Mouse (Mus musculus) spleen, adult 12 weeks (tissue): ENCODE measurements around the gene Gulp1.

Experiments used
- DNase-seq: peaks from one replicate; pipeline ENCODE4 v3.0.0; 2022; ENCODE audit warnings: low spot score

The Gulp1 gene

DNA sequence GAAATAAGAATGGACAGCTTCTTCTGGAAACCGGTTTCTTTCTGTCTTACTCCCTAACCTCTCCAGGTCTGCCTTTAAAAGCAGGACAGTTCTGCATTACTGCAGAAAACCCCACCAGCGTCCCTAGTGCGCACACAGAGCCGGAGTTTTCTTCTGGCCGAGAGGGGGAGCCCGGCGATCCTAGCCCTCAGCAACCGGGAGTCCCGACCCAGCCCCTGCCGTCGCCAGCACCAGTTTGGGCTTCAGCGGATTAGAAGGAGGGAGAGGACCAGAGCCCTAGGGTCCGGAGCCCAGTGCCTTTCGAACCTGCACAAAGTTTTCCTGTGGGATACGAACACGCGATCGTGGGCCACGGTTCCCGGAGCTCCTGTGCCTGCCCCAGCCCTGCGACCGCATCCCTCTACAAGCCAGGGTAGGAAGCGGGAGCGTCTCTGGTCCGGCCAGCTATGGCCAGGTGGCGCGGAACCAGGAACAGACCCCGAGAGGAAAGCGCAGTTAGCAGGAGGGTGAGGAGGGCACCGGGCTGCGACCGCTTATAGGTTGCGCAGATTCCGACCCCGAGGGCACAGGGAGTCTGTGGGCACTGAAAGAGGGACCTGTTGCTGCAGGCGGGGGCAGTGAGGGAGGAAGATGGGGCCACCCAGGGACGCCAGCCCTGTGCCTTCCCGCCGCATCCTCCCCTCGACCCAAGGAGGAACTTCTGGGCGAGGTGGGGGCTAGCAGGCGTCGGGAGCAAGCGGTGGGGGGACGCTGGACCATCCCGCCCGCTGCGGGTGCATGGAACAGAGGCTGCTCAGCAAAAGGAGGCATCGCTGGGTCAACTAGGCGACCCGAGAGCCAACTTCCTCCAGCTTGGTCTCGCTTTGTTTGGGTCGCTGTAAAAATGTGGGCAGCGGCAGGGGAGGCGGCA lies at the start of gene Gulp1:
TSS of gene Gulp1 (plus strand) at position 51 of the 910 bp plus-strand sequence.
- no peak for DNase-seq

DNA sequence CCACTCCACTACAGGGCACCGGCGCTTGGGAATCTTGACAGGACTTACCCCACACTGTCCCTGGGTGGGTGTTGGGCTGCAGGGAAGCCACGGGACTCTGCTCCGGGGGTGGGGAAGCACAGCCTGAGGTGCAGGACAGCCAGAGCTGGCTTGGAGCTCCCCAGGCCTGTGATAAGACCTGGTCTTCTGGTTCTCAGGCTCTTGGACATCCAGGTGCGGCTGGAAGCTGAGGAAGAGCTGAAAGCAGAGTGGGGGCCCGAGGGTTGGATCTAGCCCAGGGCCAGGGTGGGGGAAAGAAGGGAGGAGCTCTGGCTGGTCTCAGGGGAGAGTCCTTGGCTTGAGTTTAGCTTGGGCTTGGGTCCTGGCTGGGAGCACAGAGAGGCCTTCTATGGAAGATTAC lies 1.1 kb upstream of the Gulp1 start:
- no peak for DNase-seq

DNA sequence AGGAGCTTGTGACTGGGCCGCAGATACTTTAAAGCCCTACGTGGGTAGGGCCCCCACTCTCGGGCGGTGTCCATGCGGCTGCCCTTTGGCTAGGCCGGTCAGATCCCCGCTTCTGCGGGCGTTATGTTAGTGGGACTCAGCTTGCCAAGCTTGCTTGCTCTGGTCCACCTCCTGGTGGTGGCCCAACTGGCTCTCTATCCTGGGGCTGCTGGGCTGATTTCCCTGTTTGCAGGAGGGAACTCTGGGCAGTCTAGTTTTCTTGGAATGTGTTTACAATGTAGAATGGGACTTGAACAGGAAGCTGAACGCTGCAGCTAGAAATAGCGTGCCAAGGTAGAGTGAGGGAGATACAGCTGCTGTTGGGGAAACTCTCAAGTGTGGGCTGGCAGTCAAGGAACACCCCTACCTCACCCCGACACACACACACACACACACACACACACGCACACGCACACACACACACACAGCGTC lies 1.1 kb downstream of the Gulp1 start:
- DNase-seq = no peak

DNA sequence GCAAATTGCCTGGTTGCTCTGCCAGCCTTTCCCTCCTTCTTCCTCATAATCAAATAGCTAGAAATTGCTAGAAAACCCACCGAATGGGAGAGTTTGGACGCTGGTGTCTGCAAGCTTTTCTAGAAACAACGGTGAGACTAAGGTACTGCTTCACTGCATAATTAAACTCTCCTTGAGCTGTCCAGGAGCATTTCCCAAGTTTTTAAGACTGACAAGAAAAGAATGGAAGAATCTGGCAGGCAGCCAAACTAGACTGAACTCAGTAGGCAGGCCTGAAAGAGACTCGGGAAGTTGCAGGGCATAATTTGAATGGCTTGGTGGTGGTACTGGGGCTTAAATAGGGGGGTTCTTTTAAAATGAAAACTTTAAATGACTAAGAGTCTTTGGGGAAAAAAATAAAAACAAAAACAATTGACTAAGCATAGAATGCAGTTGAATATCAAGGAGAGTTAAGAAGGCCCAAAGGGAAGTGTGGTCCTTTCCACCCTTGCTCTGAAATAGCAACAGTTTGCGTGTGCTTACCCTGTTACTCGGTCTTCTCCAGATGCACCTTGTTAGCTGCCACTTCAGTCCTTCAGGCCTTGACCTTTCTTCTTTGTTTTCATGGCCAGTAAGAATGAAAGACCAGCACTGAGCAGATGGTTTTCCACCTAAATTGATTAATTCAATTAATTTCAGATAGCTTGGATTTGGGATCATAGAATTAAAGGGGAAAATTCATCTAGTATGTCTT lies 2.0 kb downstream of the Gulp1 start:
- no peak for DNase-seq

DNA sequence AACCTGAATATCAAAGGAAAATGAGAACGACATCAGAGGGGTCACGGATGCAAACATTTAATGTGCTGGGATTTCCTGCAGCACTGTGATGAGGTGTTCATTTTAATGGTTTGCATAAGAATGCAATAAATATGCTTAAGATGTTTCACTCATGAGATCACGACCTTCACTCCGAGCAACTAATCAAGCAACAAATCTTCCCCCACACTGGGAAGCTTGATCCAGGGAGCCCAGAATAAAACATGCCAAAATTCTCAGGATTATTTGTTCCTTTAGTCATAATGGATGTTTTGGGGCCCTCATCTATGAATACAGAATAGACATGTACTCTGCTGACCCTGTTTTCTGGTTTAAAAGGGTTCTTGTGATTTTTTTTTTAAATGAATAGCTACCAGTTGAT lies 16.1 kb downstream of the Gulp1 start:
- no peak for DNase-seq

DNA sequence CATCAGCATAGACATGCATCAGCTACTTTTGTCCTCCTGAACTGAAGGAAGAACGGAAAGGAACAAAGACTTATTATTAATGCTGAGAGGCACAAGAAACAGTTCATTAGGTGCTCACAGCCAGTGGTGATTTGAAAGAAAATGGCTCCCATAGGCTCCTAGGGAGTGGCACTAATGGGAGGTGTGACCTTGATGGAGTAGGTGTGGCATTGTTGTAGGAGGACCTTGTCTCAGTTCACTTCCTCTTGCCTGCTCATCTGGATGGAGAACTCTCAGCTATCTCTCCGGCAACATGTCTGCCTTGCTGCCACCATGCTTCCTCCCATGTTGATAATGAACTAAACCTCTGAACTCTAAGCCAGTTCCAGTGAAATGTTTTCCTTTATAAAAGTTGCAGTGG lies 17.0 kb downstream of the Gulp1 start:
- no peak for DNase-seq

DNA sequence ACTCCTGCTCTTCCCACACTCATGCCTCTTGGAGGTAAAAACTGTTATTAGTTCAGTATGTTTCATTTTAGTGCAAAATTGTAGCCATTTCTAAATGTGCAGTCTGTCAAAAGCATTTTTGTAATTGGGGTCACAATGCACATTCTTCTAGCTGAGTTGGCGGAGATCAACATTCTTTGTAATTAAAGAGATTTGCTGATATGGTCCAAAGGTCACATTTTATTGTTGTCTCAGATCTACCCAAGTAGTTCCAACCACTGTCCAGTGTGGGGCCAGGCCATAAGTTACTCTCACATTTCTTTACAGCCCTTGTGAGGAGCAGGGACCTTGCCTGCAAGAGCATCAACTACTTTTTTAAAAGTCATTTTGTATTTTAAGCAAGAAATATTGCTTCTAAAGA lies 24.7 kb downstream of the Gulp1 start:
- DNase-seq = no peak

DNA sequence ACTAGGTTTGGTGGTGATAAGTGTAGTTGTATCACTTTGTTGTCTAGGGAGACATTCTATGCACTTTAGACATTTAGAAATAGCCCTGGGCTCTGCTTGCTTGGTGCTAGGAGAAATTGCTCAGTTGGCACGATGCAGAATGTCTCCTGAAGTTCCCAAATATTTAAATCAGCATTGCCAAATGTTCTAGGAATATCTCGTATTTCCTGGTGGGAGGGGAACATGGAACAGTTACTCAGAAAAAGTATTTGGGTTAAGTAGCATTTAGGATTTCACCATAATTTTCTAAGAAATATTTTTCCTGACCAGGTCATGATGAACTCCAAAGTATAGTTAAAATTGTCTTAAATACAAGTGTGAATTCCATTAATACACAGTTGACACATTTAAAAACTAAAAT lies 25.3 kb downstream of the Gulp1 start:
- no peak for DNase-seq

DNA sequence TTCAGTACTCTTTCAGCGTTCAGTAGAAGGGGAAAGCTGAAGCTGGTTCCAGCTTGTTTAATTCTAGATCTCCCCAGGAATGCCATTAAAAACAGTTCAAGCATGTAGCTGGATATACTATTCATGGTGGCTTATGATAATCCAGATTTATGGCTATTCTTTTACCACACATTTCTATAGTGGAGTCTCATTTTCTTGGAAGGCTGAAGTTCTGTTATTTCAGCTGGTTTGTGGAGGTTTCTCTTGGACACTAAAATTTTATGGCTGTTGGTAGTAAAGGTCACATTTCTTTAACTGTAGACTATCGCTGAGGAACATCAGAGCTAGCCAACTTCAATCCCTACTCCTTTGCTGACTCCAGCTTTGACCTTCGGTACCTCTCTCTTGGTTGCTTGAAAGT lies 29.1 kb downstream of the Gulp1 start:
- DNase-seq = no peak

DNA sequence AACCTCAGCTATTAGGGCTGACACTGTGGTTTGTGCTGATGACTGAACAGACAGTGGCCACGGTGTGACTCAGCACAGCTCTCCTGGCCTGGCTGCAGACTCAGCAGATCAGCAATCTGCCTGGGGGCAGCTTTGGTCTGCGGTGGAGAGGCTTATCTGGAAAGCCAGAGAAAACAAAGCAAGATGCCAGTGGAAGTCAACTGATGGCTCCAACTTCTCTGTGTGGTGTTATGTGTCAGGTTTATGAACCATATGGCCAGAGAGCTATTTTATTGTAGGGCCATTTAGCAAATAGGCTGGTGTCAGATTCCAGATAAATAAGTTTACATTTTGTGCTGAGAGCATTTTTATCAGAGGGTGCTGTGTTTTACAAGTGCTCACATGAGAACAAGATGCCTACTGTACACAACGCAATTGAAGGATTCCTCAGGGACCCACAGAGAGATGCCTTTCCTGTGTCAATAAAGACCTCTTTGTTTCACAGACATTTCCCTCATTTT lies 33.6 kb downstream of the Gulp1 start:
- no peak for DNase-seq

DNA sequence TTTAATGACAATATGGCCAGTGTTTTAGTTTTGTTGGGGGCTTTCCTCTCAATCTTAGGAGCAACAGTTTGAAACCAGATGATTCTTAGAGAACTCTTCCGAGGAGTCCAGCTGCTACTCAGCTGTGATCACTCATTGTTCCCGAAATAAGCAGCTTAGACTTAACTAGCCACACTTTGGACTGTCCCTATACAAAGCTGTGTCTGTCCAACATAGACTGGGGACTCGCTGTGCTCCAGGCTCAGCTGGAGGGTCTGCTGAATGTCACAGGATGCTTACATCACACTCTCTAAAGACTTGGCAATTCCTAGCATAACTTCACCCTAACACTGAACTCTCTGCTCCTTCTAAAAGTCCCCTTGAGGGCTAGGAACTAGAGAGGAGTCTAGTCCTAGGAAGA lies 40.4 kb downstream of the Gulp1 start:
- DNase-seq = no peak

DNA sequence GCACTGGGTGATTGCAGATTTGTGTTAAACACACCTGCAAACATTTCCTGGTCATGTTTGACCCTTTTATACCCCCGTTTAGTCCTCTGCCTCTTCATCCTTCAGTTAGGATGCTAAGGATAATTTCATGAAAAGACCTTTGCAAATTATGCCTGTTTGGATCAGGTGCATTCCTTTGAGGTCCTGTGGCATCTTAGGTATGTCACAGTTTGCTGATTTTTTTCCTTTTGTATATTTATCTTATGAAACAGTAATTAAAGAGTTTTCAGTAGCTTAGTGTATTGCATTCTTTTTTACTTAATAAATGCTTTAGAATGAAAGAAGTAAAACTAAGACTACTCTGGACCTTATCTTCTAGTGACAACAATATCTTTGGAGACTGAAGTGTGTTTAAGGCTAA lies 41.8 kb downstream of the Gulp1 start:
- no peak for DNase-seq

DNA sequence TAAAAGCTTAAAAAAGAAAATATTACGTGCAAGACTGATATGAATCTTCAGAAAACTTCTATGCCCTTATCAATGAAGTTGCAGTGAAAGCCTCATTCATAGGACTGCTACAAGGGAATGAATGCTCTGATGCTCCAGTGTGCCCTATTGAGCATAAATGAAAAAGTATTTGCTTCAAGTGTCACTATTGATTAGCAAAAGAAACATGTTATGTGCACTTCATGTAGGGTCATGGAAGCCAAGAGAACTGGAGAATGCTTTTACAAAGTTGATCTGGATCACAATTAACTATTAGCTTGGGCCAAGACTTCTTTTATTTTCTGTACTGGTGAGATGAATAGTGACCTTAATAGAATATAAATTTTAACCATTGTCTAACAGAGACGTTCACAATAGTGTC lies 47.0 kb downstream of the Gulp1 start:
- DNase-seq = no peak

DNA sequence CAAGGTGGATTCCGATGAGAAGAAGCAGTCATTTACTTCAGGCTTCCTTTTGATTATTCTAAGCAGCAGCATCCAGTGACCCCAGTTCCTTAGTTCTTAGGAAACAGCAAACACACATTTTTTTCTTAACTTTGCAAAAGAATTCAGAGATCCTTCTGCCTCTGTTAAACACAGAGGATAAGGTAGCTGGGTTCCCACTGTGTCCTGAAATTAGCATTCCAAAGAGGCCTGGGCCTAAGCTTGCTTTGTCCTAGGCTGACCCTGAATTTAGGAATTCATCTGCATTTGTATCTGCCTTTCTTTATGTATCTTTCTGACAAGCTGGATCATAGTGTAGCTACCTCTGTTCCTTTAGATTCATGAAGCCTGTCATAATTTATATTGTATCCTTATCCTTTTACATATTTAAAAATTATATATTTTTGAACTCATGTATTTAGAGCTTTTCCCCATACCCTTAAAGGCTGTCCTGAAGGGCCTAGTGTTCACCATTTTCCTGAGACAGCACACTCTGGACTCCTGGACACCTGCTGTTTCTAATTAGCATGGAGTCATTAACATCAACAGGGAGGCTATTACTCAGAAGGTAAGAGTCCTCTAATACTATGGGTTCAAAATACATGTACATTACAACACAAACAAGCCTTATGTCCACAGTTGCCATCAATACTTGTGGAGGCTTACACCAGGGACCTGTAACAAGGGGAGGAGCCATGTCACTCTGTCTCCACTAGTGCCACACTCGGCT lies 62.2 kb downstream of the Gulp1 start:
- DNase-seq = no peak

DNA sequence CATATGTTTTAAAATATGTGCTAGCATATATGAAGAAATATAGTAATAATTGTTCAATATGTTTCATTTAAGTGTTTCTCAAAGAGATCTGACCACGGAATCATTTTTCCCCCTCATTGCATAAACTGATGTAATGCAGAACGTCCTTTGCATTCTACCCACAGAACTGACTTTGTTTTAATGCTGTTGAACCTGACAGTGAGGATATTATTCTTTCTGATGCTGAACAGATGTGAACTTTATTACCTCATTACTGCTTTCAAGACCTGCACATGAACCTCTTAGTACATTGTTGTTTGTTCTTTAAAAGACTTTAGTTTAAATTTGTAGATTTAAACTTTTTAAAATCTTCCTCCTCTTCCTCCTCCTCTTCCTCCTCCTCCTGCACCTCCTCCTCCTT lies 67.4 kb downstream of the Gulp1 start:
- DNase-seq = no peak

DNA sequence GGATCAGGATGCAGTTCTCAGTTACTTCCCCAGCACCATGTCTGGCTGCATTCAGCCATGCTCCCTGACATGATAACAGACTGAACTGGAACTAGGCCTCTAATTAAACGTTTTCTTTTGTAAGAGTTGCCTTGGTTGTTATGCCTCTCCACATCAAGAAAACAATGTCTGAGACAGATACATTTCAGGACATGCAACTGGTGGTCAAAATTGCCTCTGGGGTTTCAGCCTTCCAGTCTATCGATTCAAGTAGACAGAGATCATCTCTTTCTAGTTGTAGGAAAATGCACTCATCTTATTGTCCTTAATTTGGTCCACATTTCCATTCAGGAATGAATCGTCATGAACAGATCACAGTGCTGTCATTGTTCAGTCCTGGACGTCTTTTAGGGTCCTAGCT lies 83.2 kb downstream of the Gulp1 start:
- DNase-seq = no peak

DNA sequence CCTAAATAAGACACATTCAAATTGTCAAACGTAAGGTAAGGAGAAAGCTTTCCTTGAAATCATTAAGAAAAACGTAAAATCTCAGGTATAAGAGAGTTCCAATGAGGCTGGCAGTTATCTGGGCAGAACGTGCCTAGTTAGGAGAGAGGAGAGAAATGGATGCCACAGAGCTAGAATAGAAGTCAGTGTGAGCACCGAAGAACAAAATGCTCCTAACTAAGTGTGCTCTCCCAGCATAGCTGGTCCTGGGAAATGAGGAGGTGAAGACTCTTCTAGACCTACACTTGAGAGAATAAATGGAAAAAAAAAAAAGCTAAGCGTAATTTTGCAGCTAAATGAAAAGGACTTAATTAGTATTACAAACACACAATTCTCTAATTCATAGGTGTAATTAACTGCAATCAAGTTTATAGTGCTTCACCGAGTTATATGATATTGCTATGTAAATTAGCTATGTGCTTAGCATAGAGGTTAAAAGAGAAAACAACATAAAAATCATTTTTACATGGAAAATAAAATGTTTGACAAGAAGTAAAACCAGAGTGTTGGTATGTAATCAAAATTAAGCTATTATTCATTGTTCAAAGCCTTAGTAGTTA lies 94.5 kb downstream of the Gulp1 start:
- DNase-seq = no peak

DNA sequence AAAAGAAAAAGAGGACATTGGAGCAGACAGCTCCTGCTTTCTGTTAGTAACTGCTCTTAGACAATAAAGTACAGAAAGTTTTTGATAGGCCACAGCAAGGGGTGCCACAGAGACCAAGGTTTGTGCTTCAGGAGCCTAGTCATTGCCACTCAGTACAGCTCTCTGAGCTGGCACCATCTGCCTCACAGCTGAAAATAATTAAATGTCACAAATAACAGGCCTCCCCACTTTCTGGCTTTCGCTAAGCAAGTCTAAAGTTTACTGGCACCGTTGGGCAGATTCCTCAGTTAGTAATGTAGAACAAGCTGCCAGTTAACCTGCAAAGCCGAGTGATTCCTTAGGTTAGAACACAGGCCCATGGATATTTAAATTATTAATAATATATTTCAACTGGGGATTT lies 127.7 kb downstream of the Gulp1 start:
- no peak for DNase-seq

DNA sequence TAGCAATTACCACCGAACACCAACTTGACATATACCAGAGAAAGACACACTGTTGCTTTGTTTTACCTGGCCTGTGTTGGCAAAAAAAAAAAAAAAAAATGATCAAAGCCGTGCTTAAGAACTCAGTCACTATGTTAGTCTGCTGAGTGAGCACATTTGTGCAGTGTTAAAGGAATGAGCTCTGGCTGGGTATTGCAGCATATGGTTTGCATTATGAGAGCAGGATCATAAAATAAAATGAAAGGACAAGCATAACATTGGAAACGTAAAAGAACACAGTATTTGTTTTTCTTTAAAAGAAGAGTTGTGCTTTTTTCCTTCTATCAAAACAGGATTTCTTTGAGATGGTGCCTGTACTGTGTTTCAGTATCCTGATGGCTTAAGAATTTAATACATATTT lies 128.1 kb downstream of the Gulp1 start:
- no peak for DNase-seq

DNA sequence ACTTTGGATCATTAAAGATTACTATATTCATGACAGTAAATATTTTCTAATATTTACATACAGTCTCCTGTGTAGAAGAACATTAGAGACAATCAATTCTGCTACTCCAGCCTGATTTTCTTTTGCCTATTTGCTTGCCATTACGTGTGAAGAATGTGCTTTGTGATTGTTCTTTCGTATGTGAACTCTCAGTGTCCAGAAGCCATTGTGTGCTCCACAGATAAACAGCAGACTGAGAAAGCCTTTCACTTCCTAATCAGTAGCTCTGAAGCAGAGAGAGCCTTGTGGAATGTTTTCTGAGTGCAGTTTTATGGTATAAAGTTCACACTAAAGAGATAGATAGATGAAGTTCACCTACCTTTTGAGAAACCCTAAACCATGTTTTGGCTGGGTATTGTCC lies 131.2 kb downstream of the Gulp1 start:
- no peak for DNase-seq

DNA sequence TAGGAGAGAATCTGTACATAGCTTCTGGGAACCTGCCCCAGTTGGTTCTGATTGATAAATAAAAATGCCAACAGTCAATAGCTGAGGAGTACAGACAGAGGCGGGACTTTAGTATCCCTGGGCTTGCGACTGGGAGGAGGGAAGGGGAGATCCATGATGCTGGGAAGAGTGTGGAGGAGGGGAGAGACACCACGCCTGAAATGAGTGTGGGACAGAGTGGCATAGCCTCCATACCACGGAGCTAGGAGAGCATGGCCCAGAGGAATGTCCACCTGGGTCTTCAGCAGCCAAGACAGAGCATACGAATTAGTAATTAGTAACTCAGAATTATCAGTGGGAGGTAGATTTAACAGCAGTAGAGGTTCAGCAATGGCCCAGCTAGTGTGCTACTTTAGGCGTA lies 132.4 kb downstream of the Gulp1 start:
- no peak for DNase-seq

DNA sequence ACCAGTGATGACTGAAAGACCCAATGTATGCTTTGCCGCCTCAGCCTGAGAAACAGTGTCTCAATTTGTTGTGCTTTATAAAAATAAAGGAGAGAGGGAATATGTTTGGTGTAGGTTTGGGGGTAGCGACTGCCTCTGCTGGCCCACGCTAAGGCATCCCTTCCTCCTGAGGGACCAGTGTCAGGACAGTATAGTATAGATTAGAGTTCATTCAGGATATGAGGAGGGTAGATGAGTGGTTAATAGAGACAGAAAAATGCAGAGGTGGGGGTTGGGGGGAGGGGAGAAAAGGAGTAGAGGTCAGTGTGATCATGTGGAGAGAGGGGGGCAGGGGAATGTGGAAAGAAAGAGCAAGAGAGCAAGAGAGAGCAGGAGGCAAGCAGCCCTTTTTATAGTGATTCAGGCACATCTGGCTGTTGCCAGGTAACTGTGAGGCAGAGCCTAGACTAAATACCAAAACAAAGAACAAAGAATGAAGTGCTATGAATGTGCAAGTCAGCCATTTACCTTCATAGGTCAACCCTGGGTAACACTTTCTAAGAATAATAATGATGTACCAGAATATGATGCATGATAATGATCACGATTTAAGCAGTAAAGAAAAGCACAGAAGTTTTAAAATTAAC lies 169.6 kb downstream of the Gulp1 start:
- DNase-seq = no peak
